Mouse (Mus musculus): ENCODE data around the gene Has3. TPM values are rescaled to one million over a fixed set of nuclear protein-coding genes. Genes with fewer than 3 reads are reported as not detected.

Gene Has3
- polyA plus RNA-seq, 1 experiment from 2014 or later, result 0.10 TPM

GRCm38 (mm10) chr8:106933506-106934143 is 63.6 kb downstream of the Has3 start:
- no peaks in the 10 kb centered on the region for H3K9me3 ChIP-seq (ENCODE audit: control insufficient read depth, low read length)
- peaks cover 16% of the 10 kb centered on the region; the same call in 1 of the 2 replicates for H3K4me1 ChIP-seq (ENCODE audit: control insufficient read depth, insufficient read depth, low read length)
- no peaks in the 10 kb centered on the region for H3K36me3 ChIP-seq (ENCODE audit: control insufficient read depth, insufficient read depth, low read length)
- H3K27me3 ChIP-seq (ENCODE audit: control insufficient read depth, insufficient read depth, low read length), result peaks cover 4% of the 10 kb centered on the region; the same call in 1 of the 2 replicates
- H3K27ac ChIP-seq (ENCODE audit: low read depth, low read length), result no peak overlapping the region
- DNase-seq (ENCODE audit: low spot score, missing footprints) (no peak), ATAC-seq (ENCODE audit: low FRiP score) (no peak)
- no peak overlapping the region for H3K9ac ChIP-seq (ENCODE audit: low read length)
- H3K4me3 ChIP-seq (ENCODE audit: low read depth, low read length), result no peak overlapping the region
- H3K4me2 ChIP-seq, result no peak overlapping the region
- 77% methylated on average over 4 of the region's 4 CpGs for WGBS

Other genes starting within 250 kb of the Has3 start
- gene Tango6, start 187.2 kb upstream of the Has3 start, polyA plus RNA-seq (2014; fragmentation: Nextera tagmentation; extraction: Ambion mirVana), result 6.8 and 7.0 TPM in 2 replicates
- 72.7 and 73.6 TPM in 2 replicates for gene Utp4, start 23.4 kb downstream of the Has3 start, polyA plus RNA-seq (2014; fragmentation: Nextera tagmentation; extraction: Ambion mirVana)
- gene Sntb2, start 65.5 kb downstream of the Has3 start, polyA plus RNA-seq (2014; fragmentation: Nextera tagmentation; extraction: Ambion mirVana), result 5.9 and 6.2 TPM in 2 replicates
- 94.9 and 96.4 TPM in 2 replicates for gene Vps4a, start 161.0 kb downstream of the Has3 start, polyA plus RNA-seq (2014; fragmentation: Nextera tagmentation; extraction: Ambion mirVana)
- 39.8 and 42.1 TPM in 2 replicates for gene Pdf, start 178.4 kb downstream of the Has3 start, polyA plus RNA-seq (2014; fragmentation: Nextera tagmentation; extraction: Ambion mirVana)
- 38.1 and 38.8 TPM in 2 replicates for gene Cog8, start 186.4 kb downstream of the Has3 start, polyA plus RNA-seq (2014; fragmentation: Nextera tagmentation; extraction: Ambion mirVana)
- gene Nip7, start 186.6 kb downstream of the Has3 start, polyA plus RNA-seq (2014; fragmentation: Nextera tagmentation; extraction: Ambion mirVana), result 100 and 102 TPM in 2 replicates
- not detected in 2 replicates for gene Tmed6, start 195.4 kb downstream of the Has3 start, polyA plus RNA-seq (2014; fragmentation: Nextera tagmentation; extraction: Ambion mirVana)
- 16.4 and 16.6 TPM in 2 replicates for gene Terf2, start 226.3 kb downstream of the Has3 start, polyA plus RNA-seq (2014; fragmentation: Nextera tagmentation; extraction: Ambion mirVana)